Mouse (Mus musculus) kidney, postnatal 10 days (tissue): ENCODE measurements at regions not wholly inside any gene's neighbourhood (a gene's known extent, or its start where the extent isn't known, plus 50 kb on each side); places are given as distances from the start of the nearest gene placed in this dataset.
"Not testable (repeated sequence)": the region's sequence is repeated elsewhere in the genome, so short reads cannot be mapped to it uniquely, and the experiment has no call there.

Experiments used
- DNase-seq: peaks from one replicate; pipeline ENCODE4 v3.0.0; 2021; ENCODE audit warnings: mixed read lengths

- no peak for DNase-seq
These were observed 166.4 kb downstream of the Opa1 start for GRCm38 (mm10) chr16:29745486-29745885.

DNA sequence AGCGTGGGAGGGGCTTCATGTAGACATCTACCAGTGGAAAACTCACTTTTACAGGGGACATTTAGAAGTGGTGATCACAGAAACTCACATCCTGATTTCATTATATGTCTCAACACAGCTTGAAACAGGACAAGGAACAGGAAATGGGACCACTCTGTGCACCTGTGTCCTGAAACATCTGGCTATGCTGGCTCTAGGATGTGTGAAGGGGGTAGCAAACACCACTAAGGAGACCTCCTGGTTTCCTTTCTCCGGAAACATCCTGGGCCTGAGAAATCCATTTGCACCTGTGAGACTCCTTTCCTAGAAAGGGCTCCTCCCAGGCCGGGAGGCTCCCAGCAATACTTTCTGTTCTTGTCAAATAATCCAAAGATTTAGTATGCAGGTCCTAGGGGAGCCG lies 167.1 kb downstream of the Opa1 start:
- DNase-seq = no peak

GRCm38 (mm10) chr16:29749167-29749566 lies 170.0 kb downstream of the Opa1 start:
- DNase-seq = no peak

- no peak for DNase-seq
These were observed 175.6 kb downstream of the Opa1 start for GRCm38 (mm10) chr16:29754579-29755199.

- no peak for DNase-seq
These were observed 179.1 kb downstream of the Opa1 start for GRCm38 (mm10) chr16:29758246-29758645.

GRCm38 (mm10) chr16:29759416-29759815 lies 180.3 kb downstream of the Opa1 start:
- no peak for DNase-seq

GRCm38 (mm10) chr16:29760627-29761026 lies 181.5 kb downstream of the Opa1 start:
- DNase-seq = no peak

DNA sequence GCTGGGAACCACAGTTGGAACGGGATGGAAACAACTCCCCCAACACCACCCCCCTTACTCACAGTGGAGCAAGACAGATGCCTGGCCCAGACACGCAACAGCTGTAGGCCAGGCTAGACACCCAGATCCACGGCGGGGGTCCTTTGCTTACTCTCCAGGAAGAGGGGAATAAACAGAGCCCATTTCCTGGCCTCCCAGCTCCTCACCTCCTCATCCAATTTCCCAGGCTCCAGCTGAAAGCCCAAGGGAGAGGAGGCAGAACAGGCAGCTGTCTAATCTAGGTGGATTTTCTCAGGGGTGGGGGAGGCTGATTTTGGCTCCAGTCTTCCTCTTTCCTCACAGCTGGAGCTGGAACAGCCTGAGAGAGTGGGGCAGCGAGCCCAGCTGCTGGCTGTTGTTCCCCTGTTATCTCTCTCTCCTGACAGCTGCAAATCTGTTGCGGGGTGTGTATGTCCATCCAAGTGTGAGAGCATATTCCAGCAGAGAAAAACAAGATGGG lies 182.7 kb downstream of the Opa1 start:
- DNase-seq = peak; percentile 77

DNA sequence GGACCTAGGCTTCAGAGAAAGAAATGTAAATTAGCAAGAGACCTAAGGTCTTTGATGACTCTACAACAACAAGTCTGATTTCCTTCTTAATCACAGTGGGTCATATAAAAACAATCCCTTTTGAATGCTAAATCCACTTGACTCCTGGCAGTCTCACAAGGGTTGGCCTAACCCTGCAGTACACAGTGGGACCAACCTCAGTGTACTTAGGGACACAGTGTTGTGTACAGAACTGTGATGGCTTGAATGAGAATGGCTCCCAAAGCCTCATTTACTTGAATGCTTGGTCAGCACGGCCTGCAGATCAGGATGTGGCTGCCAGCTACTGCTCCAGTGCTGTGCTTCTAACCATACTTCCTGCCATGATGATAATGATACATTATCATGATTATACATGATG lies 185.2 kb downstream of the Opa1 start:
- no peak for DNase-seq

DNA sequence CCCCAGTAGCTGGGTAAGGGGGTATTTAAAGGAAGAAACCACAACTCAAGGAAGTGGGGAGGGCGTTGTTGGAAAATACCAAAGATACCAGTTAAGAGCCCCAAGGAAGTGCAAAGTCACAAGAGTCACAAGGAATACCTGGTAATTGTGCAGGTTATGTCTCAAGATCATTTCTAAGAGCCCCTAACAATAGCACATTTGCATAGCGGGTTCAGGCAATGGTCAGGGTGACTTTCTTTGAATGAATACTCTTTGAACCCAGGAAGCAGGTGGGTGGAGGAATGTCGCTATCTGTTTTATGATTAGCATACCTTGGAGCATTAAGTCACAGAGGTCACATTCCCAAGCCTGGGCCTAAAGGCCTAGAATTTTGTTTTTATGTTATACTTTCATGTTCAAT lies 186.7 kb downstream of the Opa1 start:
- not testable (repeated sequence) for DNase-seq

GRCm38 (mm10) chr16:29771320-29771719 lies 192.2 kb downstream of the Opa1 start:
- no peak for DNase-seq

DNA sequence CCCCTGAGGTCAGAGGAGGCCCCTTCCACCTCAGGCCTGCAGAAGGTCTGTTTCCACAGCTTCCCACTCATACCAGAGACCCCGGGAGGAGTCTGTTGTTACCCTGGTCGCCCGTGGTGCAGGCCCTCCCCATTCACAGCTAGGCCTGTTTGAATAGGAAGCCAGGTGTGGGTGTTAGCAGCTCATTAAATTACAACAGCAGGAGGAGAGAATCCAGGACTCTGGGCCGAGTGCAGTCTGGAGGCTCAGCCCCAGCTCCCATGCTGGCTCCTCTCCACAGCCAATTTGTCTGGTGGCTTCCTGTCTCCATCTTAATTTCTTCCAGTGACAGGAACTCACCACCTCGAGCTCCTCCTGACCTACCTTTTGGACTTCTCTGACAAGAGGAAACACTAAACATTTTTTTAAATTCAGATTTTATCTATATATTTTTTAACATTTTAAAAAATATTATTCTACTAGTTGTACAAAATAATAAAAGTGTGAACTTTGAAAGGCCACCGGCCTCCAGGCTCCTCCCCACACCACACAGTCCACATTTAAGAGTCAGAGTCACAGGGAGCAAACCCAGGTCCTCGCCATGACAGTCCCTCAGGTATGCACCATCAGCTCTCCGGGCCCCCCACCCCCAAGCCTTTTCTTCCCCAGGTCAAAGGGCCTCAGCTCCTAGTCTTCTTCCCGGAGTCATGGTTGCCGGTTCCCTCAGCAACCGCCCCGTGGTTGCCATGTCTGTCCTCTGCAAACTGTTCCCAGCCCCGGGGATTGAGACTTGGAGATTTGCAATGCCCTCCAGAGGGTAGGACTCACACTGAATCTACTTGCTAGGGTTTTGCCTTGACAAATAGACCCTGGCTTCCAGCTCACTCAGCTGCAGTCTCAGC lies 192.8 kb downstream of the Opa1 start:
- no peak for DNase-seq

- no peak for DNase-seq
These were observed 193.5 kb downstream of the Opa1 start for GRCm38 (mm10) chr16:29772609-29772988.

DNA sequence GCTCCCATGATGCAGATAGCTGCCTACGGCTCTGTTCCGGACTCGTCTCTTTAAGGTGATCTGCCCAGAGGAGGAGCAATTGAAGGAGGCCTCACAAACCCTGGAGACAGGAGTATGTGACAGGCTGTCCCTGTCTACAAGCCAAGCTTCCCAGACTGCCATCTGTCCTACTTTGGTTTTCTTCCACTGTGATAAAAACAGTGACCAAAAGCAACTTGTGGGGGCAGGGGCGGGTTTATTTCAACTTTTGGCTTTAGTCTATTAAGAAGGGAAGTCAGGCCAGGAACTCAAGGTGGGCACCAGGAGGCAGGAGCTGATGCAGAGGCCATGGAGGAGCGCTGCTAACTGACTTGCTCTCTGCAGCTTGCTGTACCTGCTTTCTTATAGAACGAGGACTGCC lies 193.9 kb downstream of the Opa1 start:
- no peak for DNase-seq

DNA sequence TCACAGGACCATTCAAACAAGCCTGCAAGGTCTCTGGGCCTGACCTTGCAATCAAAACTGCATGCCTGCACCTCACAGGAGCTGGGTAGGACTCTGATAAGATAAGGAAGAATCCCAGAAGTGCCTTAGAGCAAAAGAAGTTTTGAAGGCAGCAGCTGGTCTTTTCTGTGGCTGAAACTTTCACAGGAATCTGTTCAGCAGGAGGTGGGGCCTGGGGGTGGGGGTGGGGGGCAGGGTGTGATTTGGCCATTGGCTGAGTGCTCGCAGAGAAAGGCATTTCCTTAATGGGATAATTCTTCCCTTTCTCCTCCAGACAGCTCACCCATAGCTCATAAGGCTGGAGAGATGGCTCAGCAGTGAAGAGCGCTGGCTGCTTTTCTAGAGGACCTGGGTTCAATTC lies 195.8 kb downstream of the Opa1 start:
- DNase-seq = no peak

GRCm38 (mm10) chr16:29775879-29776278 lies 196.7 kb downstream of the Opa1 start:
- no peak for DNase-seq

- no peak for DNase-seq
These were observed 203.3 kb downstream of the Opa1 start for GRCm38 (mm10) chr16:29782441-29782840.

- DNase-seq = no peak
These were observed 206.0 kb downstream of the Opa1 start for GRCm38 (mm10) chr16:29785114-29785513.

GRCm38 (mm10) chr16:29786540-29786939 lies 207.4 kb downstream of the Opa1 start:
- no peak for DNase-seq

GRCm38 (mm10) chr16:29787633-29788511 lies 208.7 kb downstream of the Opa1 start:
- DNase-seq = peak; percentile 68

DNA sequence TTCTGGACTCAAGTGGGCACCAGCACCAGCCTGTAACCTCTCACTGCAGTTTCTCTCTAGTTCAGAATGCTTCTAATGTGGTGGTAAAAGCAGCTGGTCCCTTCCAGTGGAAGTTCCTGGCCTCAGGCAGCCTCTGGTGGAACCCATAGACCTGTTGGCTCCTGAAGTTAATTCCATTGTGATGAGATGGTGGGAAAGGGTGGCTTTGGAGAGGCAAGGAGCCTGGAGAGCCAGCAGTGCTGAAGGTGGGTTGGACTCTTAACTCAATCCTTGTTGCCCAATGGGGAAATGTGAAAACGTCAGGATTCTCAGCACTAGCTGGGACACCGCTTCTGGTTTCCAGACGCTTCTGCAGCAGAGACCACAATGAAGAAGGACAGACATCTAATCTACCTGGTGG lies 210.9 kb downstream of the Opa1 start:
- no peak for DNase-seq

DNA sequence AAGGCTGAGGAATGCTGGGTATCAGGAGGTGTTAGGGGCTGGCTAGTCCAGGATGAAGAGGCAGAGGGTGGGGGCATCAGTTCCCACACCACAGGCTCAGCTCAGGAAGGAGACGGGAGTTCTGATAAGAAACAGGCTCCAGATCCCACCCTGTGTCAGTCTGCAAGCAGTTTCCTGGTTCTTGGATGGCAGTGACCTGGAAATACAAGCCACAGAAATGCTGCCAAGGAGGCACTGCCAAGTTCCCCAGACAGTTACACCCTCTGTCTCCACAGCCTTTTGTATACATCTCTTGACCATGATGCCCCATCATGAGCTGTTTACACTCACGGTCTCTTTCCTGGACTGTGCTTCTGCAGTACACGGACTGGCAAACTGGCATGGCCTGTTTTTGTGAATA lies 220.1 kb downstream of the Opa1 start:
- no peak for DNase-seq

DNA sequence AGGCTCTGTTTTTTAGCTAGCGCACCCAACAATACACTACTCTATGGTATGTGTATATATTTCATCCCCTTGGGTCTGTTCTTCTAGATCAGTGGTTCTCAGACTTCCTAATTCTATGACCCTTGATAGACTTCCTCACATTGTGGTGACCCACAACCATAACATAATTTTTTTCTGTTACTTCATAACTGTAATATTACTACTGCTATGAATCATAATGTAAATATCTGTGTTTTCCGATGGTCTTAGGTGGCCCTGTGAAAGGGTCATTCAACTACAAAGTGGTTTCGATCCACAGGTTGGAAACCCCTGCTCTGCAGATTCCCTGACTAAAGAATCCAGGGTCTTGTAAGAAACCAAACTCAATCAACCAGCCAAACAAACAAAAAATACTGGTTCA lies 220.8 kb downstream of the Opa1 start:
- no peak for DNase-seq
